Mouse (Mus musculus) B cell, adult 2 months (primary cell): ENCODE data around the gene Gpn1.

ENCODE experiments used
- DNase-seq, 2 experiments: peaks; one replicate each; pipeline ENCODE4 v3.0.0; 2022

The Gpn1 gene

GRCm38 (mm10) chr5:31560352-31560751 lies 65.8 kb downstream of the Gpn1 start:
- DNase-seq: no peak

GRCm38 (mm10) chr5:31562036-31562666 lies 67.6 kb downstream of the Gpn1 start:
- no peak for DNase-seq
